Mouse (Mus musculus) intestine, embryonic 16.5 days (tissue): ENCODE measurements around the gene Fpr-rs3. TPM values are rescaled to one million over a fixed set of nuclear protein-coding genes. Genes with fewer than 3 reads are reported as not detected.

Source experiments
- ATAC-seq: fragments of 200-750 bp; cut with Nextera tagmentation; 2 replicates; pipeline ENCODE4 v1.8.0; 2017; ENCODE audit warnings: moderate TSS enrichment, moderate library complexity
- H3K27ac ChIP-seq: fragments of 300-500 bp; sonication (generic); 2 replicates; pipeline ENCODE4 v1.5.1; 2014; ENCODE audit warnings: mild to moderate bottlenecking, low read length
- H3K27me3 ChIP-seq: fragments of 300-500 bp; sonication (generic); replicated peaks from 2 replicates; pipeline ENCODE4 v1.6.1; 2014; ENCODE audit warnings: low read length, control low read depth, mixed read lengths; ENCODE audit not compliant: control insufficient read depth, insufficient read depth
- H3K36me3 ChIP-seq: fragments of 300-500 bp; sonication (generic); 2 replicates; pipeline ENCODE4 v1.6.1; 2014; ENCODE audit warnings: low read length, control low read depth; ENCODE audit not compliant: control insufficient read depth, insufficient read depth
- H3K4me1 ChIP-seq: fragments of 300-500 bp; sonication (generic); 2 replicates; pipeline ENCODE4 v1.6.1; 2014; ENCODE audit warnings: low read length, control low read depth, mixed read lengths; ENCODE audit not compliant: control insufficient read depth, insufficient read depth
- H3K4me2 ChIP-seq: fragments of 300-500 bp; sonication (generic); 2 replicates; pipeline ENCODE4 v1.6.1; 2014; ENCODE audit warnings: low read depth, low read length, control low read depth
- H3K4me3 ChIP-seq: fragments of 300-500 bp; sonication (generic); 2 replicates; pipeline ENCODE4 v1.5.1; 2014; ENCODE audit warnings: mild to moderate bottlenecking, low read length
- H3K9ac ChIP-seq: fragments of 300-500 bp; sonication (generic); 2 replicates; pipeline ENCODE4 v1.6.1; 2014; ENCODE audit warnings: low read depth, low read length
- H3K9me3 ChIP-seq: fragments of 300-500 bp; sonication (generic); 2 replicates; pipeline ENCODE4 v1.6.1; 2016; ENCODE audit warnings: low read length, control low read depth; ENCODE audit not compliant: control insufficient read depth
- WGBS: fragments of 180-500 bp; shearing (Covaris S2); extraction: QIAGEN DNeasy Blood & Tissue Kit; methylation state at CpG from one replicate; pipeline ENCODE4 v1.1.7; 2014; 5-methylcytosine and 5-hydroxymethylcytosine counted together
- polyA plus RNA-seq: library from polyadenylated mRNA; unstranded; fragments of >200 nt; fragmentation: Nextera tagmentation; extraction: Ambion mirVana; gene quantifications from 2 replicates; pipeline ENCODE4 v1.2.1, GENCODE M21; 2015

Gene Fpr-rs3
- not detected in 2 replicates for polyA plus RNA-seq

DNA sequence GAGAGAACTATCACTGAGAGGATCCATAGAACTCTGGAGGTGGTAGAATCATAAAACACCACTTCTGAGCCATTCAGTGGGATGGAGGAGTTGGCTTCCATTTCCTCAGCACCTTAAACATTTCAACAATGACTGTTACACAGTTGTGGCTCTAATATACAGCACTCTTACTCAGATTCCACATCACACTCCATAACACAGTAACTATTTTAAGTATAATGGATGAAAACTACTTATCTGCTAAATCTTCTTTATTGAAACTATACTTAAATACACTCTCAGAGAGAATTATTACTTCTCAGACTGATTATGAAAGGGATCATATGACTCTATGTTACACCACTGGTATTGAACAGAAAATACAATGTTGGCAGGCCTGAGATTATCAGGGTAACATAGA is at the start of gene Fpr-rs3:
Gene Fpr-rs3 (minus strand): TSS at position 101 of the 400 bp plus-strand sequence.
- H3K9me3 ChIP-seq, result peaks cover 4% of the 10 kb centered on the region
- no peak within 1 kb of the TSS for H3K4me2 ChIP-seq
- ATAC-seq, result no peak
- no peak within 1 kb of the TSS for H3K27ac ChIP-seq
- no peak within 1 kb of the TSS for H3K4me3 ChIP-seq
- no peaks in the 10 kb centered on the region for H3K4me1 ChIP-seq
- no peak within 1 kb of the TSS for H3K9ac ChIP-seq
- no peaks in the 10 kb centered on the region for H3K36me3 ChIP-seq
- H3K27me3 ChIP-seq, result no peaks in the 10 kb centered on the region

DNA sequence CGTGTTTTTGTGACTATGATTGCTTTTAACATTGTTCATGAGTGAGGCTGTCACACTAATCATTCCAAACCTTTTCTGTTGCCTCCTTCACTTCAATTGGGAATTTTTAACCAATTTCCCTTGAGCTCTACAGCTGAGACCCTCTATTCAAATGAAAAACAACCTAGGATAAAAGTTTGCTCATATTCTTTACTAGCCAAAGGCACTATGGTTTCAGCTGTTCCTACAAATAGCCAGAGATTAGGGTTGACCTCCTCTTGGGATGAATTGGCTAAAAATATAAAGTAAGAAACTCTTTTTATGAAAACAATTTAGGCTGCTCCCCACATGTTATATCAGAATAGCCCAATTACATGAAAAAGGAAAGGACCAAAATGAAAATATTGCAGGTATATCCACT is 28.4 kb downstream of the Fpr-rs3 start, which contains the start of gene Vmn2r110:
Gene Vmn2r110 (minus strand): TSS at position 101 of the 400 bp plus-strand sequence.
- H3K36me3 ChIP-seq, result no peaks in the 10 kb centered on the region
- H3K4me1 ChIP-seq, result no peaks in the 10 kb centered on the region
- ATAC-seq, result no peak
- WGBS, result 32% methylated on average over 1 of the region's 1 CpGs
- no peak within 1 kb of the TSS for H3K9ac ChIP-seq
- no peak within 1 kb of the TSS for H3K27ac ChIP-seq
- H3K9me3 ChIP-seq, result no peaks in the 10 kb centered on the region
- no peak within 1 kb of the TSS for H3K4me2 ChIP-seq
- no peaks in the 10 kb centered on the region for H3K27me3 ChIP-seq
- no peak within 1 kb of the TSS for H3K4me3 ChIP-seq

Other genes with a start within 250 kb of the Fpr-rs3 start
- gene Vmn1r224, start 210.7 kb downstream of the Fpr-rs3 start, polyA plus RNA-seq, result not detected in 2 replicates
- not detected in 2 replicates for gene Vmn2r108, start 143.5 kb downstream of the Fpr-rs3 start, polyA plus RNA-seq
- not detected in 2 replicates for gene Vmn1r225, start 126.7 kb downstream of the Fpr-rs3 start, polyA plus RNA-seq
- gene Vmn2r109, start 60.1 kb downstream of the Fpr-rs3 start, polyA plus RNA-seq, result not detected in 2 replicates
- gene Vmn2r110, start 28.5 kb downstream of the Fpr-rs3 start, polyA plus RNA-seq, result 0.02 TPM in 1 of 2 replicates, not detected in the other
- gene Vmn1r226, start 58.0 kb upstream of the Fpr-rs3 start, polyA plus RNA-seq, result not detected in 2 replicates
- gene Vmn1r227, start 105.0 kb upstream of the Fpr-rs3 start, polyA plus RNA-seq, result not detected in 2 replicates
- gene Vmn1r228, start 161.3 kb upstream of the Fpr-rs3 start, polyA plus RNA-seq, result not detected in 2 replicates
- gene Vmn1r229, start 186.7 kb upstream of the Fpr-rs3 start, polyA plus RNA-seq, result not detected in 2 replicates
- not detected in 2 replicates for gene Vmn1r230, start 215.6 kb upstream of the Fpr-rs3 start, polyA plus RNA-seq